9 mouse cellular contexts compared by ENCODE assay signal in genomic region chr15:96135250-96135731, GRCm38 (mm10).
DNase-seq lines count a peak whose midpoint lies in the region; ATAC-seq and TF ChIP-seq lines count a peak whose summit lies in the region.
"Had no signal": no experiment of that assay in that cellular context is flagged by ENCODE, and none has a peak within 500 bp of the region (broad histone marks: within the 10 kb centered on the region; RNA-seq: fewer than 3 reads in every experiment).

No protein-coding gene starts in this region.

- 10% methylated on average over 13 of the region's 13 CpGs for WGBS in heart, embryonic 13.5 days
- 30% methylated on average over 13 of the region's 13 CpGs for WGBS in heart, adult 2 months
- WGBS in hindbrain, embryonic 12.5 days, result 11% methylated on average over 13 of the region's 13 CpGs
- 18% methylated on average over 13 of the region's 13 CpGs for WGBS in midbrain, embryonic 16.5 days

- intact Hi-C loops in heart, adult 2 months (cut with DNase I), result no loop called here

- no peaks in the 10 kb centered on the region for H3K27me3 ChIP-seq in heart, embryonic 13.5 days (replicated peaks)
- no peaks in the 10 kb centered on the region for H3K27me3 ChIP-seq in heart, adult 2 months (ENCODE audit: control insufficient read depth, insufficient read depth, low read length)
- peaks cover 3% of the 10 kb centered on the region; the same call in 1 of the 2 replicates for H3K27me3 ChIP-seq in hindbrain, embryonic 12.5 days
- H3K27me3 ChIP-seq in midbrain, embryonic 16.5 days (ENCODE audit: control insufficient read depth, insufficient read depth, low read depth, low read length), result no peaks in the 10 kb centered on the region
- H3K27me3 ChIP-seq: CH12.LX had no signal

- no peak for TF ChIP-seq CTCF in heart, adult 2 months (IDR thresholded peaks at IDR 0.05)

- DNase-seq in heart, adult 2 months, result no peak
- DNase-seq in embryo, embryonic 11.5 days (ENCODE audit: low read depth, low spot score), result peak; percentile 17
- DNase-seq in spleen, postnatal 36 days (ENCODE audit: low spot score in 2 of 2), result no peak
- no peak for DNase-seq in adrenal gland, adult 2 months
- no peak for DNase-seq in cerebellum, adult 18-20 months

- H3K79me2 ChIP-seq in heart, adult 2 months (replicated peaks; ENCODE audit: control insufficient read depth, insufficient read depth, low read length), result no peaks in the 10 kb centered on the region

- H3K9me3 ChIP-seq in heart, embryonic 13.5 days, result no peaks in the 10 kb centered on the region
- H3K9me3 ChIP-seq in hindbrain, embryonic 12.5 days (replicated peaks), result no peaks in the 10 kb centered on the region
- no peaks in the 10 kb centered on the region for H3K9me3 ChIP-seq in midbrain, embryonic 16.5 days (replicated peaks; ENCODE audit: control insufficient read depth, low read length, poor library complexity, severe bottlenecking)

- TF ChIP-seq EP300 in heart, adult 2 months (IDR thresholded peaks at IDR 0.05; ENCODE audit: insufficient read depth, low read depth, low read length), result no peak

- H3K9ac ChIP-seq in heart, embryonic 13.5 days, result 0 out of 2 replicates have a peak overlapping the region, but pooled peaks have one; percentile 50
- no peak overlapping the region for H3K9ac ChIP-seq in heart, adult 2 months (ENCODE audit: low read depth, low read length)
- no peak overlapping the region for H3K9ac ChIP-seq in hindbrain, embryonic 12.5 days
- no peak overlapping the region for H3K9ac ChIP-seq in midbrain, embryonic 16.5 days (ENCODE audit: low read depth, low read length)

- H3K27ac ChIP-seq in heart, embryonic 13.5 days (replicated peaks), result no peak overlapping the region
- no peak overlapping the region for H3K27ac ChIP-seq in heart, adult 2 months
- 0 out of 2 replicates have a peak overlapping the region, but pooled peaks have one; percentile 40 for H3K27ac ChIP-seq in hindbrain, embryonic 12.5 days
- H3K27ac ChIP-seq in midbrain, embryonic 16.5 days (ENCODE audit: low read length), result no peak overlapping the region

- H3K4me3 ChIP-seq in heart, embryonic 13.5 days, result peak overlapping the region; percentile 25
- H3K4me3 ChIP-seq in heart, adult 2 months, result no peak overlapping the region
- H3K4me3 ChIP-seq in hindbrain, embryonic 12.5 days, result no peak overlapping the region
- H3K4me3 ChIP-seq in midbrain, embryonic 16.5 days (ENCODE audit: low read depth, low read length), result no peak overlapping the region

- no peak for TF ChIP-seq POLR2A in heart, adult 2 months (IDR thresholded peaks at IDR 0.05; ENCODE audit: insufficient read depth, low read depth, low read length)

- peaks cover 43% of the 10 kb centered on the region for H3K4me1 ChIP-seq in heart, embryonic 13.5 days
- no peaks in the 10 kb centered on the region for H3K4me1 ChIP-seq in heart, adult 2 months (ENCODE audit: control insufficient read depth, insufficient read depth, low read length)
- H3K4me1 ChIP-seq in hindbrain, embryonic 12.5 days, result peaks cover 10% of the 10 kb centered on the region
- H3K4me1 ChIP-seq in midbrain, embryonic 16.5 days (ENCODE audit: control insufficient read depth, insufficient read depth, low read length), result no peaks in the 10 kb centered on the region

- H3K36me3 ChIP-seq in heart, embryonic 13.5 days, result no peaks in the 10 kb centered on the region
- H3K36me3 ChIP-seq in heart, adult 2 months (ENCODE audit: control insufficient read depth, insufficient read depth, low read length), result no peaks in the 10 kb centered on the region
- no peaks in the 10 kb centered on the region for H3K36me3 ChIP-seq in hindbrain, embryonic 12.5 days
- H3K36me3 ChIP-seq in midbrain, embryonic 16.5 days (ENCODE audit: control insufficient read depth, insufficient read depth, low read length), result no peaks in the 10 kb centered on the region

- peak overlapping the region; percentile 60 for H3K4me2 ChIP-seq in heart, embryonic 13.5 days
- peak overlapping the region; percentile 29 for H3K4me2 ChIP-seq in hindbrain, embryonic 12.5 days (replicated peaks)
- H3K4me2 ChIP-seq in midbrain, embryonic 16.5 days (ENCODE audit: low read length), result peak overlapping the region; percentile 13; the same call in 1 of the 2 replicates

- ATAC-seq in heart, embryonic 13.5 days (ENCODE audit: extremely low read depth, insufficient number of reproducible peaks, low FRiP score, low TSS enrichment), result no peak
- ATAC-seq in hindbrain, embryonic 12.5 days (ENCODE audit: low FRiP score), result peak; percentile 56; the same call in 1 of the 2 replicates
- no peak for ATAC-seq in midbrain, embryonic 16.5 days
